Mouse (Mus musculus) hindbrain, embryonic 16.5 days (tissue): Measurements from ENCODE around the gene Aatk. TPM values are rescaled to one million over a fixed set of nuclear protein-coding genes. Genes with fewer than 3 reads are reported as not detected.

Experiments used
- ATAC-seq: fragments of 200-750 bp; cut with Nextera tagmentation; 2 replicates; pipeline ENCODE4 v1.8.0; 2017; ENCODE audit warnings: moderate TSS enrichment, moderate library complexity
- H3K27ac ChIP-seq: fragments of 300-500 bp; sonication (generic); 2 replicates; pipeline ENCODE4 v1.5.1; 2014; ENCODE audit warnings: low read depth, mild to moderate bottlenecking, control low read depth, low read length, moderate library complexity
- H3K27me3 ChIP-seq: fragments of 300-500 bp; sonication (generic); replicated peaks from 2 replicates; pipeline ENCODE4 v1.6.1; 2014; ENCODE audit warnings: low read length; ENCODE audit not compliant: control insufficient read depth, insufficient read depth
- H3K36me3 ChIP-seq: fragments of 300-500 bp; sonication (generic); 2 replicates; pipeline ENCODE4 v1.6.1; 2014; ENCODE audit warnings: mild to moderate bottlenecking, low read length, moderate library complexity, mixed read lengths; ENCODE audit not compliant: control insufficient read depth, insufficient read depth
- H3K4me1 ChIP-seq: fragments of 300-500 bp; sonication (generic); 2 replicates; pipeline ENCODE4 v1.6.1; 2014; ENCODE audit warnings: low read depth, low read length; ENCODE audit not compliant: control insufficient read depth, insufficient read depth
- H3K4me2 ChIP-seq: fragments of 300-500 bp; sonication (generic); 2 replicates; pipeline ENCODE4 v1.6.1; 2014; ENCODE audit warnings: mild to moderate bottlenecking, low read length, control low read depth, moderate library complexity
- H3K4me3 ChIP-seq: fragments of 300-500 bp; sonication (generic); 2 replicates; pipeline ENCODE4 v1.5.1; 2014; ENCODE audit warnings: mild to moderate bottlenecking, low read length, control low read depth, moderate library complexity
- H3K9ac ChIP-seq: fragments of 300-500 bp; sonication (generic); 2 replicates; pipeline ENCODE4 v1.6.1; 2014; ENCODE audit warnings: low read depth, mild to moderate bottlenecking, control low read depth, low read length, moderate library complexity
- H3K9me3 ChIP-seq: fragments of 300-500 bp; sonication (generic); 2 replicates; pipeline ENCODE4 v1.6.1; 2014; ENCODE audit warnings: mild to moderate bottlenecking, low read length, moderate library complexity; ENCODE audit not compliant: control insufficient read depth
- WGBS: fragments of 180-500 bp; shearing (Covaris S2); extraction: QIAGEN DNeasy Blood & Tissue Kit; methylation state at CpG from one replicate; pipeline ENCODE4 v1.1.7; 2014; 5-methylcytosine and 5-hydroxymethylcytosine counted together
- polyA plus RNA-seq: library from polyadenylated mRNA; unstranded; fragments of >200 nt; fragmentation: Nextera tagmentation; extraction: Ambion mirVana; gene quantifications from 2 replicates; pipeline ENCODE4 v1.2.1, GENCODE M21; 2015

The Aatk gene
- polyA plus RNA-seq, 1 experiment from 2014 or later, result 35.6 TPM

GRCm38 (mm10) chr11:120008956-120009355, 38.0 kb downstream of the Aatk start:
- Histone ChIP-seq H3K27me3 (no peaks in the 10 kb centered on the region), H3K36me3 (peaks cover 23% of the 10 kb centered on the region), H3K4me1 (peaks cover 9% of the 10 kb centered on the region), H3K9me3 (no peaks in the 10 kb centered on the region), H3K27ac (no peak overlapping the region), H3K4me3 (no peak overlapping the region), H3K9ac (no peak overlapping the region), H3K4me2 (no peak overlapping the region)
- WGBS, result 84% methylated on average over 8 of the region's 8 CpGs
- ATAC-seq, result no peak

GRCm38 (mm10) chr11:120008501-120008900, 38.5 kb downstream of the Aatk start:
- no peaks in the 10 kb centered on the region for H3K9me3 ChIP-seq
- peaks cover 8% of the 10 kb centered on the region for H3K4me1 ChIP-seq
- peaks cover 23% of the 10 kb centered on the region for H3K36me3 ChIP-seq
- no peak for ATAC-seq
- H3K27me3 ChIP-seq, result no peaks in the 10 kb centered on the region
- H3K9ac ChIP-seq, result no peak overlapping the region
- no peak overlapping the region for H3K4me3 ChIP-seq
- H3K4me2 ChIP-seq, result no peak overlapping the region
- 96% methylated on average over 1 of the region's 1 CpGs for WGBS
- H3K27ac ChIP-seq, result no peak overlapping the region

- 78% methylated on average over 4 of the region's 4 CpGs for WGBS
- Histone ChIP-seq H3K4me3 (no peak overlapping the region), H3K9me3 (no peaks in the 10 kb centered on the region), H3K36me3 (peaks cover 23% of the 10 kb centered on the region), H3K9ac (no peak overlapping the region), H3K4me2 (no peak overlapping the region), H3K27me3 (no peaks in the 10 kb centered on the region), H3K27ac (no peak overlapping the region), H3K4me1 (peaks cover 4% of the 10 kb centered on the region; the same call in 1 of the 2 replicates)
- ATAC-seq, result no peak
These were observed 39.4 kb downstream of the Aatk start for GRCm38 (mm10) chr11:120007496-120008080.

DNA sequence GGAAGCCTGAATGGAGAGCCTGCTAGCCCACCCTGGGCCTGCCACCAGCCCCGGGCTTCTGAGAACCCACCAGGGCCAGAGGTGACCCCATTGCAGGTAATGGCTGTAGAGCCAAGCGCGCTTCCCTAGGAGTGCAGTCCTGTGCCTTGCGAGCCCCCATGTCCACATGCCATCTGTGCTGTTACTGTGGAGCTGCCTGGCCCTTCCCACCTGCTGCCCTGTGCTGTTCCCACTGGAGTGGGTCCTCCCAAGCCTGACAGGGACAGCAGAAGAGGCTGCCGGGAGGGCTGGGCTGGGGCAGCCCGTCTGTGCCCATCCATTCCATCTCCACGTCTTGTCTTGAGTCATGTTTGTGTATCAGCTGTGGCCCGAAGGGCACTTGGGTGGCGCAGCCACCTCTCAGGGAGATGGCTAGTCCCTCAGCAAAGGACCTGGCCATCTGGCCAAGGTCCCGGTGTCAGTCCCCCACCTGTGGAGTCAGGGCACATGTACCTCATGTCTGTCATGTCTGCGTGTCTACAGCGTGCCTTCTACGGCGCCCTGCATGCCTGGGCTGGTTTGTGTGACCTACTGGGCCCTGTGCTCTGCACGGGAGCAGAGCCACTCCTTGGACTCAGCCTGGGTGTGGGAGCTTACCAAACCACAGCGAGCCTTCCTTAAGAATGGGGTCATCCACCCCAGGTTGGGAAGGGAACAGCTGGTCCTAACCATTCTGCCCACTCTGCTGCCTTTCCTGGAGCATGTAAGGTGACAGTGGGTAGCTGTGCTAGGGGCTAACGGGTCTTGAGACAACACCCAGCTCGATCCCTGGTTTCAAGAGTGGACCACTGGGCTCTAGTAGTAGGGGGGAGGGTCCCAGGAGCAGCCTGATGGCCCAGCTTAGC, 41.3 kb downstream of the Aatk start:
- 87% methylated on average over 18 of the region's 18 CpGs for WGBS
- no peak for ATAC-seq
- no peak overlapping the region for H3K27ac ChIP-seq

DNA sequence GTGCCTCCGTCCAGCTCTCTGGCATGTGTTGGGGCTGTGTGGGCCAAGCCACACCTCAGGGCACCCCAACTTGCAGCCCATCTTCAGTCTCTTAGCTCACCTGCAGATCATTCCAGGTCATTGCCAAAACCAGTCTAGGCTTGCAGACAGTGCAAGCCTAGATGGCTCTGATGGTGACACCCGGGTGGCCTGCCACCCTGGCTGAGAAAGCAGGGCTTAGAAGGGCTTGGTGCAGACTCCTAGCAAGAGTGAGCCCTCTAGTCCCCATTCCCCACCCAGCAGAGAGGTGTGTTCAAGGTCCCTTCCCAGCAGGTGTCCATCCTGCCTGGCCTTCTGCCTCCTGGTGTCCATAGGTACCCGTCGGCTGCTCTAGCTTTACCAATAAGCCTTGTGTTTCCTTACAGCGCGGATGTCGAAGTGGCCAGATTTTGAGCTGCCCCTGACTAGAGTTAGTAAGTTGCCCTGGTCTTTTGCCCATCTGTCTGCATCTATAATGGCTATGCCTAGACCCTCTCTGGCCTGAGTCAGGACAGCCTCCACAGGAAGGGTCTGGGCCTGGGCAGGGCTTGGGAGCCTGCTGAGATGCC, 44.2 kb downstream of the Aatk start:
- Histone ChIP-seq H3K36me3 (0 out of 2 replicates have a peak, but pooled peaks cover 7% of the 10 kb centered on the region), H3K4me1 (no peaks in the 10 kb centered on the region), H3K9me3 (no peaks in the 10 kb centered on the region), H3K9ac (no peak overlapping the region), H3K4me3 (no peak overlapping the region), H3K4me2 (no peak overlapping the region), H3K27ac (no peak overlapping the region), H3K27me3 (no peaks in the 10 kb centered on the region)
- no peak for ATAC-seq
- 93% methylated on average over 7 of the region's 7 CpGs for WGBS

More for the DNA sequence above, 41.3 kb downstream of the Aatk start:
- H3K4me2 ChIP-seq, result no peak overlapping the region
- peaks cover 13% of the 10 kb centered on the region for H3K36me3 ChIP-seq
- H3K4me1 ChIP-seq, result no peaks in the 10 kb centered on the region
- no peaks in the 10 kb centered on the region for H3K9me3 ChIP-seq
- no peak overlapping the region for H3K9ac ChIP-seq
- H3K27me3 ChIP-seq, result no peaks in the 10 kb centered on the region
- H3K4me3 ChIP-seq, result no peak overlapping the region

GRCm38 (mm10) chr11:120002041-120002440, 44.9 kb downstream of the Aatk start:
- H3K27me3 ChIP-seq, result no peaks in the 10 kb centered on the region
- no peaks in the 10 kb centered on the region for H3K4me1 ChIP-seq
- no peak overlapping the region for H3K4me3 ChIP-seq
- H3K9ac ChIP-seq, result no peak overlapping the region
- no peaks in the 10 kb centered on the region for H3K9me3 ChIP-seq
- H3K27ac ChIP-seq, result no peak overlapping the region
- WGBS, result 71% methylated on average over 5 of the region's 5 CpGs
- peaks cover 10% of the 10 kb centered on the region; the same call in 1 of the 2 replicates for H3K36me3 ChIP-seq
- no peak overlapping the region for H3K4me2 ChIP-seq
- ATAC-seq, result no peak

- no peak for ATAC-seq
- Histone ChIP-seq H3K4me1 (no peaks in the 10 kb centered on the region), H3K4me3 (no peak overlapping the region), H3K27ac (no peak overlapping the region), H3K9me3 (no peaks in the 10 kb centered on the region), H3K9ac (no peak overlapping the region), H3K36me3 (peaks cover 4% of the 10 kb centered on the region; the same call in 1 of the 2 replicates), H3K27me3 (no peaks in the 10 kb centered on the region), H3K4me2 (no peak overlapping the region)
- WGBS, result 76% methylated on average over 16 of the region's 16 CpGs
These were observed 49.6 kb downstream of the Aatk start for GRCm38 (mm10) chr11:119997351-119997750.

- no peaks in the 10 kb centered on the region; the same call in 1 of the 2 replicates for H3K36me3 ChIP-seq
- H3K4me2 ChIP-seq, result no peak overlapping the region
- 15% methylated on average over 10 of the region's 10 CpGs for WGBS
- H3K9me3 ChIP-seq, result no peaks in the 10 kb centered on the region
- peak overlapping the region; percentile 11 for H3K9ac ChIP-seq
- no peak overlapping the region for H3K4me3 ChIP-seq
- H3K27me3 ChIP-seq, result no peaks in the 10 kb centered on the region
- peak; percentile 81 for ATAC-seq
- no peak overlapping the region for H3K27ac ChIP-seq
- H3K4me1 ChIP-seq, result peaks cover 20% of the 10 kb centered on the region
These were observed 55.7 kb downstream of the Aatk start for GRCm38 (mm10) chr11:119991338-119991678.
